Mouse (Mus musculus): ENCODE data around the gene Cfap97. TPM values are rescaled to one million over a fixed set of nuclear protein-coding genes. Genes with fewer than 3 reads are reported as not detected.
A peak's percentile ranks its signal among the peaks of the same experiment; 100 is the strongest.
"Not testable (repeated sequence)": the region's sequence is repeated elsewhere in the genome, so short reads cannot be mapped to it uniquely, and the experiment has no call there.

Cfap97 gene
- total and polyA plus RNA-seq, 2 experiments from 2014 or later = 22.1 to 24.4 TPM

DNA sequence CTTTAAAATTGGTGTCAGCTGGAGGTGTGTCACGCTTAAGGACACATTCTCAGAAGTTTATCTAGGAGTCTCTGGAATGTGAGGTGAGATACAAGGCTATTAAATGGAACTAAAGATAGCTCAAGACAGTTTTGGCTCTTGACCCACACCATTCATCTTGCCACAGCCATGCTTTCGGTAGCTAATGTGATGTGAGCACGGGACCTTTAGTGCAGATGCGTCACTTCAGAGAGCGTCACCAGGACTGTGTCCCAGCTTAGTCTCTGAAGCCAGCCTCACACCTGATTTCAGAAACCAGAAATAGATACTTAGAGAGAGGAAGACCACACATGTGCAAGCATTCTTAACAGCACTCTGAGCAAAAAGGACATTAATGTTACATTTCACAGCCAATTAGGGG, 75.1 kb downstream of the Cfap97 start:
- Histone ChIP-seq H3K9ac (no peak overlapping the region), H3K4me3 (ENCODE audit: low read depth, low read length) (no peak overlapping the region), H3K4me1 (ENCODE audit: insufficient read depth) (no peaks in the 10 kb centered on the region), H3K27me3 (ENCODE audit: insufficient read depth, low read length) (no peaks in the 10 kb centered on the region), H3K9me3 (ENCODE audit: low read length) (no peaks in the 10 kb centered on the region), H3K27ac (ENCODE audit: low read depth, low read length) (no peak overlapping the region), H3K36me3 (ENCODE audit: insufficient read depth) (no peaks in the 10 kb centered on the region), H3K4me2 (ENCODE audit: low read depth) (no peak overlapping the region)
- no peak for ATAC-seq
- no peak for DNase-seq
- WGBS = 91% methylated on average over 5 of the region's 5 CpGs
- no peak for TF ChIP-seq CTCF (IDR thresholded peaks at IDR 0.05; ENCODE audit: low read depth)

DNA sequence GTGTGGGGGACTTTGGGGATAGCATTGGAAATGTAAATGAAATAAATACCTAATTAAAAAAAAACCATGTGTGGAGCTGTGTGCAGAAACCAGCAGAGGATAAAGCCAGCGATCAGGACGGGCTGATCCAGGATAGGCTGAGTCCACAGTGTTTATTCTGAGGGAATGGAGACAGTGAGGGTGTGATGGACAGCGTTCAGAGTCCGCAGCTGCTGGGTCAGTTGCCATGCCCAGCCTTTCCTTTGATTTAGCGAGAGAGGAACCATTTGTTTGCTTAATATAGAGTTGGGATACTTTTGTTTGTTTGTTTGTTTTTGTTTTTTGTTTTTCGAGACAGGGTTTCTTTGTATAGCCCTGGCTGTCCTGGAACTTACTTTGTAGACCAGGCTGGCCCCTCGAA, 80.4 kb downstream of the Cfap97 start:
- H3K4me1 ChIP-seq (ENCODE audit: insufficient read depth); DNase-seq; H3K9ac ChIP-seq; ATAC-seq; H3K9me3 ChIP-seq (ENCODE audit: low read length); H3K4me2 ChIP-seq (ENCODE audit: low read depth); H3K4me3 ChIP-seq (ENCODE audit: low read depth, low read length); H3K27me3 ChIP-seq (ENCODE audit: insufficient read depth, low read length); H3K27ac ChIP-seq (ENCODE audit: low read depth, low read length); H3K36me3 ChIP-seq (ENCODE audit: insufficient read depth): not testable (repeated sequence)
- 79% methylated on average over 7 of the region's 7 CpGs for WGBS

DNA sequence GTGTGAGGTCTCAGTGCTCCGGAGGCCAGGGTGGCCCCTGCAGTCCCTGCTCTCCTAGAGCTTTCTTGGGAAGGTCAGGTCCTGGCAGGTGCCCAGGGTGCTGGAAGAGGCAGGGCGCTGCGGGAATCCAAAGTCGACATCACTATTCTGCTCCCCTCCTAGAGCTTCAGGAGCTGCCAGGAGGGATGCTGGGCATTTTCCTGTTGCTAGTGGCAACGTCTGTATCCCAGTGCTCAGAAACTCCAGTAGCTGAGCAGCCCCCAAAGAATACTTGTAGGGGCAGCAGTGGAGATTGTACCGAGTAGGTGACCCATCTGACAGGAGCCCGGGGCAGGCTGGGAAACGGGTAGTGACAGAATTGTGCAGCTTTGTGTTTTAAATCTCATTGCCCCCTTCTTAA, 81.2 kb downstream of the Cfap97 start:
- Histone ChIP-seq H3K27me3 (ENCODE audit: insufficient read depth, low read length) (0 out of 2 replicates have a peak, but pooled peaks cover 4% of the 10 kb centered on the region), H3K36me3 (ENCODE audit: insufficient read depth) (no peaks in the 10 kb centered on the region), H3K4me3 (ENCODE audit: low read depth, low read length) (no peak overlapping the region), H3K4me2 (ENCODE audit: low read depth) (no peak overlapping the region), H3K4me1 (ENCODE audit: insufficient read depth) (no peaks in the 10 kb centered on the region), H3K27ac (ENCODE audit: low read depth, low read length) (0 out of 2 replicates have a peak overlapping the region, but pooled peaks have one; percentile 9), H3K9me3 (ENCODE audit: low read length) (no peaks in the 10 kb centered on the region), H3K9ac (no peak overlapping the region)
- peak; percentile 85 for ATAC-seq
- no peak for TF ChIP-seq CTCF (IDR thresholded peaks at IDR 0.05; ENCODE audit: low read depth)
- peak; percentile 57 for DNase-seq
- WGBS = 44% methylated on average over 8 of the region's 8 CpGs

DNA sequence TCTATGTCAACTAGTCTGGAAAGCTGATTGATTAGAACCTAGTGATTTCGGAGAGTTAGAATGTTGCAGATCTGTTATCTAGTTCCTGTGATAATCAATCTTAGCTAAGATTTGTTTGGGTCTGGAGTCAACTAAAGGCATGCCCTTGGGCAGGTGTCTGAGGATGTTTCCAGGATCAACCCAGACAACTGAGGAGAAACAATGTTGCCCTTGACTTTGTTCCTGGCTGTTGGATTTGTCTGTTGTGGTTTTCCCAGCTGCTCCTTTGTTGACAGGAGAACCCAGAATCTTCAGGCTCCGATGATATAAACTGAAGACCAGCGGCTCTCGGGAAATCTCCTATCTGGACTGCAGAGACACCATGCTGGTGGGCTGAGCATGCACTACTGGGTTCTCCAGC, 83.2 kb downstream of the Cfap97 start:
- 89% methylated on average over 4 of the region's 4 CpGs for WGBS
- peaks cover 15% of the 10 kb centered on the region; the same call in 1 of the 2 replicates for H3K27me3 ChIP-seq (ENCODE audit: insufficient read depth, low read length)
- no peak for TF ChIP-seq CTCF (IDR thresholded peaks at IDR 0.05; ENCODE audit: low read depth)
- no peak overlapping the region for H3K9ac ChIP-seq
- H3K4me2 ChIP-seq (ENCODE audit: low read depth) = no peak overlapping the region
- DNase-seq (no peak), ATAC-seq (no peak)
- no peaks in the 10 kb centered on the region for H3K9me3 ChIP-seq (ENCODE audit: low read length)
- no peak overlapping the region for H3K4me3 ChIP-seq (ENCODE audit: low read depth, low read length)
- H3K36me3 ChIP-seq (ENCODE audit: insufficient read depth) = no peaks in the 10 kb centered on the region
- H3K27ac ChIP-seq (ENCODE audit: low read depth, low read length) = no peak overlapping the region
- H3K4me1 ChIP-seq (ENCODE audit: insufficient read depth) = no peaks in the 10 kb centered on the region

- peak; percentile 42; the same call in 1 of the 2 replicates for ATAC-seq
- Histone ChIP-seq H3K27me3 (ENCODE audit: insufficient read depth, low read length) (peaks cover 16% of the 10 kb centered on the region; the same call in 1 of the 2 replicates), H3K4me1 (ENCODE audit: insufficient read depth) (no peaks in the 10 kb centered on the region), H3K4me3 (ENCODE audit: low read depth, low read length) (no peak overlapping the region), H3K27ac (ENCODE audit: low read depth, low read length) (no peak overlapping the region), H3K9me3 (ENCODE audit: low read length) (no peaks in the 10 kb centered on the region), H3K36me3 (ENCODE audit: insufficient read depth) (no peaks in the 10 kb centered on the region), H3K4me2 (ENCODE audit: low read depth) (no peak overlapping the region), H3K9ac (no peak overlapping the region)
- WGBS = 69% methylated on average over 7 of the region's 7 CpGs
- no peak for DNase-seq
- TF ChIP-seq CTCF (IDR thresholded peaks at IDR 0.05; ENCODE audit: low read depth) = peak; percentile 55
These were observed 85.1 kb downstream of the Cfap97 start for GRCm38 (mm10) chr8:46236441-46237223.

DNA sequence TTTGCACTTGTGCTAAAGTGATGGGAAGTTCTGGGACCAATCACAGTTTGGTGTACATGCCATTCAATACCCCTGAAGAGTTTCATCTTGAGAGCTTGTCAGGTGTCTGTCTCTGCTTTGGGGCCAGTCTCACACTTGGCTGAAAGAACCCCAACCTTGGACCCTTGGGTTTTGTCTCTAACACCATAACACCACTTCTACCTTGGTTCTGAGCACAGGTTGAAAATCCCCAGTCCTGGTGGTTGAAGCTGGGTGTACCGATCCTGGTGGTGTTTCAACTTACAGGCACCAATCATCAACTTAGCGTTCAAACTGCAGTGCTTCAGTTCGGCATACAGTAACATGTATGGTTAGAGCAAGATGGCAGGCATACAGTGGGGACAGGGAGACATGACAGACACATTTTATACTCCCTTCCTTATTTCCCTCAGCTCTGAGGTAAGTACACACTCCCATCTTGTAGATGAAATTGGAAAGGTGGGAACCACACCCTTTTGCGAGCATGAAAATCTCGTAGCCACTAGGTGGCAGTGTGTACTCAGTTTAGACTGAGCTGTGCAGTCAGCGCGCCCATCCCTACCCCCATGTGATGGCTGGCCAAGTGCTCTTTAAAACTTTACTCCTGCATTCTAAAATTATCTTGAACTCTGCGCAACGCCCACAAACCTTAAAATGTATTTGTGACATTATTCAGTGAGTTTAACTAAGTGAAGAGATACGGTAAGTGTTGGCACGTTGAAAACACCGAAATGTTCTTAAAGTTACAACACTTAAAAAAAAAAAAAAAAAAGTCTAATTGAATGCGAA, 90.2 kb downstream of the Cfap97 start:
- TF ChIP-seq CTCF (IDR thresholded peaks at IDR 0.05; ENCODE audit: low read depth) = peak; percentile 92
- ATAC-seq (peak; percentile 87), DNase-seq (peak; percentile 88)
- Histone ChIP-seq H3K4me3 (ENCODE audit: low read depth, low read length) (no peak overlapping the region), H3K9ac (no peak overlapping the region), H3K36me3 (ENCODE audit: insufficient read depth) (no peaks in the 10 kb centered on the region), H3K4me1 (ENCODE audit: insufficient read depth) (no peaks in the 10 kb centered on the region), H3K9me3 (ENCODE audit: low read length) (no peaks in the 10 kb centered on the region), H3K4me2 (ENCODE audit: low read depth) (no peak overlapping the region), H3K27ac (ENCODE audit: low read depth, low read length) (no peak overlapping the region), H3K27me3 (ENCODE audit: insufficient read depth, low read length) (peaks cover 16% of the 10 kb centered on the region; the same call in 1 of the 2 replicates)
- WGBS = 33% methylated on average over 13 of the region's 13 CpGs

GRCm38 (mm10) chr8:46242946-46243345, 91.4 kb downstream of the Cfap97 start:
- no peak overlapping the region for H3K9ac ChIP-seq
- H3K4me3 ChIP-seq (ENCODE audit: low read depth, low read length) = no peak overlapping the region
- no peak overlapping the region for H3K4me2 ChIP-seq (ENCODE audit: low read depth)
- no peak for DNase-seq
- H3K9me3 ChIP-seq (ENCODE audit: low read length) = no peaks in the 10 kb centered on the region
- WGBS = 56% methylated on average over 7 of the region's 7 CpGs
- no peak for ATAC-seq
- TF ChIP-seq CTCF (IDR thresholded peaks at IDR 0.05; ENCODE audit: low read depth) = no peak
- peaks cover 11% of the 10 kb centered on the region; the same call in 1 of the 2 replicates for H3K27me3 ChIP-seq (ENCODE audit: insufficient read depth, low read length)
- H3K27ac ChIP-seq (ENCODE audit: low read depth, low read length) = no peak overlapping the region
- no peaks in the 10 kb centered on the region for H3K36me3 ChIP-seq (ENCODE audit: insufficient read depth)
- no peaks in the 10 kb centered on the region for H3K4me1 ChIP-seq (ENCODE audit: insufficient read depth)

Small RNA genes lying within 50 kb of the gene (microRNA-seq; reads per million reads assigned to microRNA genes)
- gene Gm23812 = 0 reads per million in 2 experiments

Other genes with a start within 250 kb of the Cfap97 start
- gene Ccdc110, start 217.2 kb upstream of the Cfap97 start, total RNA-seq (2014; rRNA removed) = 0.38 and 0.46 TPM in 2 replicates
- 0.46 and 0.47 TPM in 2 replicates for gene Ccdc110, start 217.2 kb upstream of the Cfap97 start, polyA plus RNA-seq (2015; fragmentation: Nextera tagmentation; extraction: Ambion mirVana)
- gene 1700029J07Rik, start 176.5 kb upstream of the Cfap97 start, total RNA-seq (2014; rRNA removed) = 2.8 and 3.2 TPM in 2 replicates
- gene 1700029J07Rik, start 176.5 kb upstream of the Cfap97 start, polyA plus RNA-seq (2015; fragmentation: Nextera tagmentation; extraction: Ambion mirVana) = 3.0 and 4.2 TPM in 2 replicates
- 30.0 and 39.5 TPM in 2 replicates for gene Ufsp2, start 176.2 kb upstream of the Cfap97 start, total RNA-seq (2014; rRNA removed)
- gene Ufsp2, start 176.2 kb upstream of the Cfap97 start, polyA plus RNA-seq (2015; fragmentation: Nextera tagmentation; extraction: Ambion mirVana) = 47.2 and 48.5 TPM in 2 replicates
- 0.29 and 0.31 TPM in 2 replicates for gene Lrp2bp, start 152.5 kb upstream of the Cfap97 start, total RNA-seq (2014; rRNA removed)
- gene Lrp2bp, start 152.5 kb upstream of the Cfap97 start, polyA plus RNA-seq (2015; fragmentation: Nextera tagmentation; extraction: Ambion mirVana) = 0.22 and 0.25 TPM in 2 replicates
- gene Ankrd37, start 146.1 kb upstream of the Cfap97 start, total RNA-seq (2014; rRNA removed) = 8.3 and 10.5 TPM in 2 replicates
- 12.9 and 14.5 TPM in 2 replicates for gene Ankrd37, start 146.1 kb upstream of the Cfap97 start, polyA plus RNA-seq (2015; fragmentation: Nextera tagmentation; extraction: Ambion mirVana)
- gene Snx25, start 388 bp downstream of the Cfap97 start, total RNA-seq (2014; rRNA removed) = 34.9 and 44.7 TPM in 2 replicates
- 7.5 and 7.7 TPM in 2 replicates for gene Snx25, start 388 bp downstream of the Cfap97 start, polyA plus RNA-seq (2015; fragmentation: Nextera tagmentation; extraction: Ambion mirVana)
- gene Slc25a4, start 59.5 kb downstream of the Cfap97 start, total RNA-seq (2014; rRNA removed) = 925 and 1,077 TPM in 2 replicates
- gene Slc25a4, start 59.5 kb downstream of the Cfap97 start, polyA plus RNA-seq (2015; fragmentation: Nextera tagmentation; extraction: Ambion mirVana) = 945 and 997 TPM in 2 replicates
- 0.90 and 0.92 TPM in 2 replicates for gene Helt, start 142.9 kb downstream of the Cfap97 start, total RNA-seq (2014; rRNA removed)
- 0.81 and 1.4 TPM in 2 replicates for gene Helt, start 142.9 kb downstream of the Cfap97 start, polyA plus RNA-seq (2015; fragmentation: Nextera tagmentation; extraction: Ambion mirVana)

Data from forebrain, postnatal 0 days (tissue).